In the genomic region with DNA sequence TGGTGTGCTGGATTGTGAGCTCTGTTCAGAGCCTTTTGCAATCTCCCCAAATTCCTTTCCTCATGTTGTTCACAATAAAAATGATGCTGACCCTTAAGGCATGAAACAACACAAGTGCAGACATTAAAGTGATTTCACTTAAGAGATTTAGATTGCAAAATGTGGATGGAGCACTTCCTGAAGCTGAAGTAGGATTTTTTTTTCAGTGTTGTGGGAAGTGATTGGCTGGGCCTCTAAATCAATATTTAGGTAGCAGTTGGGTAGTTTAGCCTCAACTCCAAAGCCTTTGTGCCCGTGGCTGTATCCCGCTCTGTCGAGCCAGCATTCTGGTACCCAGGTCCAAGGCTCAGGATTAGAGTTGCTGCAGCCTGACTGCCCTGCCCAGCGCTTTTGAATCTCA, we compare ENCODE assay signal across 18 mouse cellular contexts.
DNase-seq lines count a peak whose midpoint lies in the region; ATAC-seq and TF ChIP-seq lines count a peak whose summit lies in the region.
"Had no signal": no experiment of that assay in that cellular context is flagged by ENCODE, and none has a peak within 500 bp of the region (broad histone marks: within the 10 kb centered on the region; RNA-seq: fewer than 3 reads in every experiment).

No protein-coding gene starts in this region.

- no peak overlapping the region for H3K4me3 ChIP-seq in hindbrain, embryonic 13.5 days
- H3K4me3 ChIP-seq in hindbrain, embryonic 12.5 days = no peak overlapping the region
- no peak overlapping the region for H3K4me3 ChIP-seq in midbrain, embryonic 10.5 days
- H3K4me3 ChIP-seq in midbrain, postnatal 0 days (ENCODE audit: low read depth, low read length) = no peak overlapping the region
- no peak overlapping the region for H3K4me3 ChIP-seq in limb, embryonic 15.5 days
- H3K4me3 ChIP-seq in myocyte = no peak overlapping the region
- H3K4me3 ChIP-seq: neural tube, embryonic 12.5 days had no signal

- H3K4me1 ChIP-seq in hindbrain, embryonic 13.5 days (replicated peaks) = peaks cover 41% of the 10 kb centered on the region
- H3K4me1 ChIP-seq in hindbrain, embryonic 12.5 days = peaks cover 37% of the 10 kb centered on the region
- peaks cover 68% of the 10 kb centered on the region for H3K4me1 ChIP-seq in midbrain, embryonic 10.5 days
- H3K4me1 ChIP-seq in midbrain, postnatal 0 days (ENCODE audit: insufficient read depth, low read length) = peaks cover 13% of the 10 kb centered on the region
- peaks cover 18% of the 10 kb centered on the region for H3K4me1 ChIP-seq in limb, embryonic 15.5 days

- no peaks in the 10 kb centered on the region for H3K36me3 ChIP-seq in hindbrain, embryonic 13.5 days
- no peaks in the 10 kb centered on the region for H3K36me3 ChIP-seq in hindbrain, embryonic 12.5 days
- H3K36me3 ChIP-seq in midbrain, embryonic 10.5 days = no peaks in the 10 kb centered on the region
- H3K36me3 ChIP-seq in midbrain, postnatal 0 days (ENCODE audit: insufficient read depth, low read length) = no peaks in the 10 kb centered on the region
- H3K36me3 ChIP-seq in limb, embryonic 15.5 days = no peaks in the 10 kb centered on the region
- no peaks in the 10 kb centered on the region for H3K36me3 ChIP-seq in myocyte (ENCODE audit: control insufficient read depth, insufficient read depth)
- H3K36me3 ChIP-seq: neural tube, embryonic 12.5 days had no signal

- no peaks in the 10 kb centered on the region for H3K79me2 ChIP-seq in myocyte (ENCODE audit: control insufficient read depth, insufficient read depth)

- H3K9me3 ChIP-seq in hindbrain, embryonic 13.5 days = no peaks in the 10 kb centered on the region
- no peaks in the 10 kb centered on the region for H3K9me3 ChIP-seq in hindbrain, embryonic 12.5 days (replicated peaks)
- no peaks in the 10 kb centered on the region for H3K9me3 ChIP-seq in midbrain, embryonic 10.5 days (replicated peaks)
- H3K9me3 ChIP-seq in midbrain, postnatal 0 days (ENCODE audit: low read length) = no peaks in the 10 kb centered on the region
- no peaks in the 10 kb centered on the region for H3K9me3 ChIP-seq in limb, embryonic 15.5 days
- H3K9me3 ChIP-seq: megakaryocyte, embryonic 14.5 days; neural tube, embryonic 12.5 days had no signal

- H3K4me2 ChIP-seq in hindbrain, embryonic 13.5 days = no peak overlapping the region
- H3K4me2 ChIP-seq in hindbrain, embryonic 12.5 days (replicated peaks) = no peak overlapping the region
- no peak overlapping the region for H3K4me2 ChIP-seq in midbrain, postnatal 0 days (ENCODE audit: low read depth, low read length, poor library complexity, severe bottlenecking)
- no peak overlapping the region for H3K4me2 ChIP-seq in limb, embryonic 15.5 days
- peak overlapping the region; percentile 82 for H3K4me2 ChIP-seq in myocyte (ENCODE audit: low read depth)

- TF ChIP-seq CTCF in midbrain, postnatal 0 days (IDR thresholded peaks at IDR 0.05) = no peak

- H3K27ac ChIP-seq in hindbrain, embryonic 13.5 days = no peak overlapping the region
- no peak overlapping the region for H3K27ac ChIP-seq in hindbrain, embryonic 12.5 days
- H3K27ac ChIP-seq in midbrain, embryonic 10.5 days (replicated peaks) = peak overlapping the region; percentile 76
- H3K27ac ChIP-seq in midbrain, postnatal 0 days (ENCODE audit: low read depth, low read length) = no peak overlapping the region
- H3K27ac ChIP-seq in limb, embryonic 15.5 days = peak overlapping the region; percentile 67; the same call in 1 of the 2 replicates
- H3K27ac ChIP-seq: liver, embryonic 14.5 days had no signal

- WGBS in hindbrain, embryonic 13.5 days = 87% methylated on average over 4 of the region's 4 CpGs
- WGBS in hindbrain, embryonic 12.5 days = 79% methylated on average over 4 of the region's 4 CpGs
- WGBS in midbrain, embryonic 10.5 days = 71% methylated on average over 4 of the region's 4 CpGs
- 71% methylated on average over 4 of the region's 4 CpGs for WGBS in midbrain, postnatal 0 days
- WGBS in limb, embryonic 15.5 days = 84% methylated on average over 4 of the region's 4 CpGs

- H3K9ac ChIP-seq in hindbrain, embryonic 13.5 days = 0 out of 2 replicates have a peak overlapping the region, but pooled peaks have one; percentile 9
- no peak overlapping the region for H3K9ac ChIP-seq in hindbrain, embryonic 12.5 days
- no peak overlapping the region for H3K9ac ChIP-seq in midbrain, postnatal 0 days (replicated peaks; ENCODE audit: low read length, poor library complexity, severe bottlenecking)
- H3K9ac ChIP-seq in limb, embryonic 15.5 days = no peak overlapping the region
- H3K9ac ChIP-seq: forebrain, postnatal 0 days; liver, embryonic 14.5 days had no signal

- ATAC-seq in hindbrain, embryonic 13.5 days (ENCODE audit: low FRiP score) = no peak
- no peak for ATAC-seq in hindbrain, embryonic 12.5 days (ENCODE audit: low FRiP score)
- ATAC-seq in midbrain, postnatal 0 days (ENCODE audit: low FRiP score) = no peak
- no peak for ATAC-seq in limb, embryonic 15.5 days (ENCODE audit: insufficient number of reproducible peaks, low FRiP score, low TSS enrichment, low read depth)
- ATAC-seq: activated CD4-positive, CD25-positive, alpha-beta regulatory T cell, adult 4 months had no signal

- DNase-seq in midbrain, embryonic 10.5 days (ENCODE audit: low spot score) = no peak
- no peak for DNase-seq in midbrain, postnatal 0 days (ENCODE audit: low spot score)
- DNase-seq in frontal cortex, postnatal 14 days (ENCODE audit: low spot score in 2 of 2) = no peak
- DNase-seq: cerebellum, adult 11 months; cerebellum, postnatal 36 days; forebrain, postnatal 0 days; gastrocnemius, postnatal 36 days; kidney, adult 8-10 months; layer of hippocampus, adult 9-11 months; thymus, postnatal 14 days had no signal

- no peak for TF ChIP-seq POLR2A in myocyte (IDR thresholded peaks at IDR 0.05; ENCODE audit: insufficient read length, low read depth)

- no peaks in the 10 kb centered on the region for H3K27me3 ChIP-seq in hindbrain, embryonic 13.5 days
- H3K27me3 ChIP-seq in hindbrain, embryonic 12.5 days = no peaks in the 10 kb centered on the region
- H3K27me3 ChIP-seq in midbrain, embryonic 10.5 days (ENCODE audit: low read depth, poor library complexity, severe bottlenecking) = no peaks in the 10 kb centered on the region
- no peaks in the 10 kb centered on the region for H3K27me3 ChIP-seq in midbrain, postnatal 0 days (ENCODE audit: insufficient read depth, low read length)
- H3K27me3 ChIP-seq in limb, embryonic 15.5 days = no peaks in the 10 kb centered on the region
- H3K27me3 ChIP-seq in myocyte (ENCODE audit: control insufficient read depth, insufficient read depth, insufficient read length) = no peaks in the 10 kb centered on the region
- H3K27me3 ChIP-seq: megakaryocyte, embryonic 14.5 days; neural tube, embryonic 12.5 days had no signal

- no peak overlapping the region for H3ac ChIP-seq in myocyte (ENCODE audit: control insufficient read depth, insufficient read length)

TF ChIP-seq in myocyte, 11 proteins besides CTCF, POLR2A, EP300 and RAD21:
- TF ChIP-seq TCF12 (IDR thresholded peaks at IDR 0.05; ENCODE audit: insufficient read depth, poor library complexity, severe bottlenecking) (no peak), E2F4 (IDR thresholded peaks at IDR 0.05; ENCODE audit: insufficient read depth) (no peak), TCF3 (IDR thresholded peaks at IDR 0.05; ENCODE audit: insufficient read length, low read depth) (no peak), POLR2AphosphoS2 (IDR thresholded peaks at IDR 0.05; ENCODE audit: insufficient read length, low read depth) (no peak), MYOD1 (IDR thresholded peaks at IDR 0.05; ENCODE audit: control insufficient read depth in 1 of 3, insufficient read length in 2 of 3, low read depth in 2 of 3) (no peak)

Comparison
In these comparisons a context has a peak if more than half of its experiments do, and no peak if none do; other contexts are left out.
1. H3K27ac ChIP-seq: peak in midbrain, embryonic 10.5 days (single experiment) and limb, embryonic 15.5 days (single experiment); none in hindbrain, embryonic 13.5 days (single experiment), hindbrain, embryonic 12.5 days (single experiment) and midbrain, postnatal 0 days (single experiment).